Mouse (Mus musculus): ENCODE measurements around the gene Dbndd1. TPM values are rescaled to one million over a fixed set of nuclear protein-coding genes. Genes with fewer than 3 reads are reported as not detected.
"Not testable (repeated sequence)": the region's sequence is repeated elsewhere in the genome, so short reads cannot be mapped to it uniquely, and the experiment has no call there.

The Dbndd1 gene
- 1.9 and 2.4 TPM in 2 replicates for polyA plus RNA-seq (2015; fragmentation: Nextera tagmentation; extraction: Ambion mirVana)

DNA sequence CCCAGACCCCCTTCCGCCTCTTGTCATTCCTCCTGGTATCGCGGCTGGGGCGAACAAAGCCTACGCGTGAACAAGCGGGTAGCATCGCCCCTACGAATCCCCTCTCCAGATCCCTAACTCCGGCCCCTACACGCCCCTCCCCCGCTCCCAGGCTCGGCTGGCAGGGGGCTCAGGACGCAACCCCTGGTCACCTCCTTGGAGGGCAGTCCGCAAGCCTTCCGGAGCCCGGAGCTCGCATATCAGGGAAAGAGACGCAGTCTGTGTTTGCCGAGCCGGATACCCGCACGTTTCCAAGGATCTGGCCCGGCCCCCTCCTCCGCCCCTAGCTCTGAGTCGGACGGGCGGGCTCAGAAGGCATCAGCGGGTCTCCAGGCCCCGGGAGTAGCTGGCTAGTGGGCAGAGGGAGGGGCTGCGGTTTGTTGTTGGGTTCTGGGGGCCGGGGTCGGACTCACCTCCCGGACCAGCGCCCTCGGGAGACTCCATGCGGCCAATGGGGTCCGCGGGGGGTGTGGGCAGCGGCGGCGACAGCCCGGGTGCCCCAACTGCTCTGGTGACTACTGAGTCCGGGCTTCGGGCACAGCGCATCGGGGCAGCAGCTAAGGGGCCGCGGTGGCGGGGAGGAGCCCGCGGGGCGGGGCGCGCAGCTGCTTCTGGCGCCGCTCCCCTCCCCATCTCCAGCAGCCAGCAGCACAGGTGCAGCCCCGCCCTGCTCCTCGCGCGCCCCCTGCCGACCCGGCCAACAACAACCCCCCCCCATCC, at the start of gene Dbndd1:
TSS of gene Dbndd1 (minus strand) at position 683 of the 759 bp plus-strand sequence.
- no peak for ATAC-seq (ENCODE audit: borderline replicate concordance, extremely low read depth, low FRiP score, low TSS enrichment)
- Histone ChIP-seq H3K4me1 (peaks cover 23% of the 10 kb centered on the region), H3K9ac (peak within 1 kb of the TSS; percentile 42), H3K27me3 (peaks cover 51% of the 10 kb centered on the region), H3K27ac (no peak within 1 kb of the TSS), H3K4me2 (peak within 1 kb of the TSS; percentile 100), H3K4me3 (peak within 1 kb of the TSS; percentile 68), H3K9me3 (no peaks in the 10 kb centered on the region), H3K36me3 (no peaks in the 10 kb centered on the region)
- under 1% methylated on average over 55 of the region's 63 CpGs for WGBS

DNA sequence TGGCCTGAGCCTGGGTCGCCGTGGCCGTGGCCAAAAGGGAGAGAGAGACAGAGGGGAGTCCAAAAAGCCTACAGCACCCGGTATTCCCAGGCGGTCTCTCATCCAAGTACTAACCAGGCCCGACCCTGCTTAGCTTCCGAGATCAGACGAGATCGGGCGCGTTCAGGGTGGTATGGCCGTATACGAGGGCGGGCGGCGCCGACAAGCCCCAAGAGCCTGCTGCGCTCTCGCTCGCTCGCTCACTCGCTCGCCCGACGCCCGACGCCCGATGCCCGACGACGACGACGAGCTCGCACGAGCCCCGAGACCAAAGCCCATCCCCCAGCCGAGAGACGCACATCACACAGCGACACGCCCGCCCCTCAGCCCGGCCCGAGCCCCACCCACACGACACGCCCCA, 49.0 kb upstream of the Dbndd1 start:
- not testable (repeated sequence) for H3K4me2 ChIP-seq; H3K4me1 ChIP-seq; H3K36me3 ChIP-seq; H3K4me3 ChIP-seq; H3K27ac ChIP-seq; ATAC-seq (ENCODE audit: borderline replicate concordance, extremely low read depth, low FRiP score, low TSS enrichment); H3K9me3 ChIP-seq; H3K9ac ChIP-seq; H3K27me3 ChIP-seq
- no CpG with 5 or more reads among the region's 45 CpGs for WGBS

DNA sequence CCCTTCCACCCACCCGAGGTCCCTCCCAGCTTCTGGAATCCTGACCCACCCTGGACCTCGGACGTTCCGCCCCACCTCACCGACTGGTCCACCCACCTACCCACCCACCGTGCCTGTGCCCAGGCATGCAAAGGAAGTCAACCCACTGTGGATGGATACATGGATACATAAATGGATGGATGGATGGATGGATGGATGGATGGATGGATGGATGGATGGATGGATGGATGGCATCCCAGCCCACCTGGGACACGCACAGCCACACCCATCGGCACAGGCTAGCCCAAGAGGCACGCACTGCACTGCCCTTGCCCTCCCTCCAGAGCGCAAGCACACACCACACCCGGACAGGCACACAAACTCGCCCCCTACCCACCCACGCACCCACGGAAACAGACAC, 22.4 kb upstream of the Dbndd1 start:
- H3K4me3 ChIP-seq; H3K9me3 ChIP-seq; H3K4me2 ChIP-seq; H3K4me1 ChIP-seq; H3K9ac ChIP-seq; ATAC-seq (ENCODE audit: borderline replicate concordance, extremely low read depth, low FRiP score, low TSS enrichment); H3K27ac ChIP-seq: not testable (repeated sequence)
- Histone ChIP-seq H3K27me3 (peaks cover 12% of the 10 kb centered on the region; the same call in 1 of the 2 replicates), H3K36me3 (peaks cover 33% of the 10 kb centered on the region)
- 73% methylated on average over 6 of the region's 14 CpGs for WGBS

DNA sequence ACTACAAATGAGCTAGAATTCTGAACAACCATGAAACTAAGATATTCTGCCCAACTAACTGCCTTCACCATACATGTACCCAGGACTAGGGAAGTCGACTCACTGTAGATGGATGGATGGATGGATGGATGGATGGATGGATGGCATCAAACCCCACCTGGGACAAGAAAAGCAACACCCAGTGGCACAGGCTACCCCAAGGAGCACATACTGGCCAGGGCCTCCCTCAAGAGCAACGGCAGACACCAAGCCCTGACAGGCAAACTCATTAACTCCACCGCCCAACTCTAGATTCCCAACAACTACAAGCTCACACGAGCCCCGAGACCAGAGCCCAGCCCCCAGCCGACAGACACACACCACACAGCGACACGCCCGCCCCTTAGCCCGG, 21.7 kb upstream of the Dbndd1 start:
- Histone ChIP-seq H3K27ac (no peak overlapping the region), H3K9me3 (no peaks in the 10 kb centered on the region), H3K27me3 (peaks cover 12% of the 10 kb centered on the region; the same call in 1 of the 2 replicates), H3K4me2 (no peak overlapping the region), H3K9ac (no peak overlapping the region), H3K4me3 (no peak overlapping the region), H3K4me1 (no peaks in the 10 kb centered on the region), H3K36me3 (peaks cover 40% of the 10 kb centered on the region)
- no peak for ATAC-seq (ENCODE audit: borderline replicate concordance, extremely low read depth, low FRiP score, low TSS enrichment)
- 37% methylated on average over 10 of the region's 10 CpGs for WGBS

DNA sequence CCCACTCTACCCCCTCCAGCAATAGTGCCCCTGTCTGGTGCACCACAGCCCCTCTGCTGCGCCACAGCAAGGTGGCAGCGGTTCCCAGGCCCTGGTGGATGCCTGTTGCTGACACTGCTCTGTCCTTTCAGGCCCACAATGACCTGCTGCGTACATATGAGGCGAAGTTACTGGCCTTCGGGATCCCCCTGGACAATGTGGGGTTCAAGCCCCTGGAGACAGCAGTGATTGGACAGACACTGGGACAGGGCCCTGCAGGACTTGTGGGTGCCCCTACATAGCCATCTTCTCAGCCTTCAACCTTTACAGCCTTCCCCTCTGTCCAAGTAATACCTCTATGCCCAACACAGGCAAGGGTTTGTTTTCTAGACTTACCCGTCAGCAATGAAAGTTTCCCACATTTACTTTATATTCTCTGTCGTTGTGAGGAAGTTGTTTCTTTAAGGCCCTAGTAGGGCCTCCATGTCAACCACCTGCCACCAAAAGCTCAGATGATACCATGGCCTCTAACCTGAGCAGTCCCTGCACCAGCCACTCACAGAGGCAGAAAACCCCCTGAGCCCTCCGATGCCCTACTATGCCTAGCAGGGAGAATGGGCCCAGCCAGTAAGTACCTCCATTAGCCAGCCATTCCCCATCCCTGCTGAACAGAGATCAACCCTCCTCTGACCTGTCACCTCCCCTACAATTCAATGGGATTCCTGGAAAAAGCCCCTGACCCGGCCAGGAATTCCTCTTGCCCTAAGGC, 21.2 kb upstream of the Dbndd1 start:
- H3K27ac ChIP-seq, result no peak overlapping the region
- no peak overlapping the region for H3K9ac ChIP-seq
- peaks cover 12% of the 10 kb centered on the region; the same call in 1 of the 2 replicates for H3K27me3 ChIP-seq
- no peak overlapping the region for H3K4me2 ChIP-seq
- ATAC-seq (ENCODE audit: borderline replicate concordance, extremely low read depth, low FRiP score, low TSS enrichment), result no peak
- WGBS, result 88% methylated on average over 9 of the region's 9 CpGs
- H3K9me3 ChIP-seq, result no peaks in the 10 kb centered on the region
- H3K4me3 ChIP-seq, result no peak overlapping the region
- no peaks in the 10 kb centered on the region for H3K4me1 ChIP-seq
- peaks cover 45% of the 10 kb centered on the region for H3K36me3 ChIP-seq

DNA sequence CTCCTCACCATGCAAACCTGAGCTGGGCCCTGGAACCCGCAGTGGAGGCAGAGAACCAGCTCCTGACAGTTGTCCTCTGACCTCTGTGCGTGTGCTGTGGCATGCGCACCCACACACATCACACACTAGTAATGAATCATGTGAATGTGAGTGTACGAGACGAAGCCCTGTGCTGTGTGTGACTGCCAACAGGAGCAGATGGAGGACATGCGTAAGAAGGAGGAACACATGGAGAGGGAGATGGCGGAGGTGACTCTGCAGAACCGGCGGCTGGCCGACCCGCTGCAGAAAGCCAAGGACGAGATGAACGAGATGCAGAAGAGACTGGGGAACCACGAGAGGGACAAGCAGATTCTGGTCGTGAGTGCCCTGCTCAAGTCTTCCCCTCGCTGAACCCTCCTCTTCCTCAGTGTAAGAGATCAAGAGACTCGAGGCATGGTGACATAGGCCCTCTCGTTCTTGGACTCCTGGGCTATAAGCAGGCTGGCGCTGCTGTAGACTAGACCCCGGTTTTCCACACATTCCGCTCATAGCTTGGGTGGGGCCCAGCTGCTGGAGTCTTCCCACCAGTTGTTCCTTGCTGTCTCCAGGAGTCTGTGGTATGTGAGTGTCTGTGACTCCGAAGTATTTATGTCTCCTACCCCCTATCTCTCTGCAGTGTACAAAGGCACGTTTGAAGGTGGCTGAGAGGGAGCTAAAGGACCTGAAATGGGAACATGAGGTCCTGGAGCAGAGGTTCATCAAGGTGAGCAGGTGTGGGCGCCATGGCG, 12.6 kb upstream of the Dbndd1 start:
- no peak overlapping the region for H3K9ac ChIP-seq
- no peaks in the 10 kb centered on the region for H3K9me3 ChIP-seq
- peaks cover 95% of the 10 kb centered on the region for H3K36me3 ChIP-seq
- no peaks in the 10 kb centered on the region for H3K4me1 ChIP-seq
- H3K27ac ChIP-seq, result no peak overlapping the region
- 83% methylated on average over 25 of the region's 25 CpGs for WGBS
- H3K27me3 ChIP-seq, result no peaks in the 10 kb centered on the region
- no peak overlapping the region for H3K4me2 ChIP-seq
- no peak for ATAC-seq (ENCODE audit: borderline replicate concordance, extremely low read depth, low FRiP score, low TSS enrichment)
- no peak overlapping the region for H3K4me3 ChIP-seq

DNA sequence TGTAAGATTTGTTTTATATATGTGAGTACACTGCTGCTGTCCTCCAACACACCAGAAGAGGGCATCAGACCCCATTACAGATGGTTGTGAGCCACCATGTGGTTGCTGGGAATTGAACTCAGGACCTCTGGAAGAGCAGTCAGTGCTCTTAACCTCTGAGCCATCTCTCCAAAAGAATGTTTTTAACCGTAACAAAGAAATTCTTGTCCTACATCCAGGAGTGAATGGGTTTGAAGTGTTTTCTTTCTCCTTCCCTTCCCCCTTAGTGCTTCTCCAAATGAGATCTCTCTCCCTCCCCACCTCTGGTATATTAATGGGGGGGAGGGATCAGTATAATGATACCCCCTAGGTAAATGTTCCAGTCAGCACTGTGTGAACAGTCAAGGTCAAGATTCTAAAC, 4.8 kb upstream of the Dbndd1 start:
- not testable (repeated sequence) for H3K27ac ChIP-seq; ATAC-seq (ENCODE audit: borderline replicate concordance, extremely low read depth, low FRiP score, low TSS enrichment); H3K4me2 ChIP-seq; H3K9ac ChIP-seq; H3K9me3 ChIP-seq; H3K4me3 ChIP-seq
- 62% methylated on average over 1 of the region's 1 CpGs for WGBS
- Histone ChIP-seq H3K27me3 (peaks cover 22% of the 10 kb centered on the region), H3K36me3 (peaks cover 38% of the 10 kb centered on the region), H3K4me1 (peaks cover 14% of the 10 kb centered on the region)

DNA sequence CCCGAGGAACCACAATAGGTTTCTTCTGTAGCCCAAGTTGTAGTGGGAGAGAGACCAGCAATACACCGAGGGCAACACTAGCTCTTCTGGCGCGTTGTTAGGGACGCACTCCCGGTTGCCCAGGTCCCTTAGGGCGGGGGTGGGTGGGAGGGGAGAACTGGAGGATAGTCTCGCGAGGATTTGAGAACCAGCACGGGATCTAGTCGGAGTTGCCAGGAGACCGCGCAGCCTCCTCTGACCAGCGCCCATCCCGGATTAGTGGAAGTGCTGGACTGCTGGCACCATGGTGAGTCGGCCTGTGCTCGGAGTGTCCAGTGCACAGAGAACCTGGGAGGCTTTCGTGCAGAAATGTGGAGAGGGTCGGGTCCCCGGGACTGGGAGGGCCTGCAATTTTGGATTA, 3.4 kb upstream of the Dbndd1 start, which contains the start of gene Gas8:
TSS of gene Gas8 (plus strand) at position 168 of the 400 bp plus-strand sequence.
- Histone ChIP-seq H3K9me3 (no peaks in the 10 kb centered on the region), H3K9ac (peak within 1 kb of the TSS; percentile 75), H3K4me1 (peaks cover 23% of the 10 kb centered on the region), H3K36me3 (peaks cover 26% of the 10 kb centered on the region), H3K4me3 (peak within 1 kb of the TSS; percentile 86), H3K27ac (no peak within 1 kb of the TSS), H3K4me2 (peak within 1 kb of the TSS; percentile 67), H3K27me3 (peaks cover 36% of the 10 kb centered on the region)
- ATAC-seq (ENCODE audit: borderline replicate concordance, extremely low read depth, low FRiP score, low TSS enrichment), result peak; percentile 96
- under 1% methylated on average over 20 of the region's 20 CpGs for WGBS

DNA sequence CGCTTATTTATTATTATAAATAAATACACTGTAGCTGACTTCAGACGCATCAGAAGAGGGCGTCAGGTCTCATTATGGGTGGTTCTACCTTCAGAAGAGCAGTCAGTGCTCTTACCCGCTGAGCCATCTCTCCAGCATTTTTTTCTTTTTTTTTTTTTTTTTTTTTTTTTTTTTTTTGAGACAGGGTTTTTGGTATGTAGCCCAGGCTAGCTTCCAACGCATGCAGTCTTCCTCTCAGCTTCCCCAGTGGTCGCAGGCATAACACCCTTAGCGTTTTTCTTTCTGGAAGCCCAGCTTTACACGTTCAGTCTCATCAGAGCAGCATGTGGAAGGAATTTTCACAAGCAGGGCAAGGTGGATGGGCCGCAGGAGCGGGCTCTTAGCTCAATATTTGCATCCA, 2.9 kb upstream of the Dbndd1 start:
- Histone ChIP-seq H3K4me3 (peak overlapping the region; percentile 86), H3K9me3 (no peaks in the 10 kb centered on the region), H3K4me1 (peaks cover 23% of the 10 kb centered on the region), H3K36me3 (peaks cover 22% of the 10 kb centered on the region), H3K27me3 (peaks cover 41% of the 10 kb centered on the region), H3K9ac (0 out of 2 replicates have a peak overlapping the region, but pooled peaks have one; percentile 27), H3K27ac (no peak overlapping the region), H3K4me2 (peak overlapping the region; percentile 67)
- no peak for ATAC-seq (ENCODE audit: borderline replicate concordance, extremely low read depth, low FRiP score, low TSS enrichment)
- 25% methylated on average over 10 of the region's 10 CpGs for WGBS

DNA sequence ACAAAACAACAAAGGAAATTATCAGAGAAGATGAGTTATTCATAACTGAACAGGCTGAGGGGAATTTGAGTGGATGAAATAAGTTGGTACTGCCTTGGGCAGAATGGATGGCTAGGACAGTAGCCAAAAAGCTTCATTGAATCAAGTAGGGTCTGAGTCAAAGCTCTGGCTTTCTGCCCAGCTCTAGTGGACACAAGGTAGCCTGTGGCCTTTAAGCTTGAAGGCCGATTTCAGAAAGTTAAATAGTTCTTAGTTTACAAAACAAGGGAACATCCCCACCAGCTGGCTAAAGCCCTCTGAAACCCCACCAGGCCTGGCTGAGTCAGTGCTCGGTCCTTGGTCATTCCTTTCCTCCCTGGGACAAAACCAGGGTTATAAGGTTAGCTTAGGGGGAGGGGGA, 1.3 kb upstream of the Dbndd1 start:
- peaks cover 10% of the 10 kb centered on the region; the same call in 1 of the 2 replicates for H3K36me3 ChIP-seq
- no peak overlapping the region for H3K9ac ChIP-seq
- ATAC-seq (ENCODE audit: borderline replicate concordance, extremely low read depth, low FRiP score, low TSS enrichment), result no peak
- no peak overlapping the region for H3K4me3 ChIP-seq
- peaks cover 23% of the 10 kb centered on the region for H3K4me1 ChIP-seq
- 37% methylated on average over 2 of the region's 2 CpGs for WGBS
- no peaks in the 10 kb centered on the region for H3K9me3 ChIP-seq
- H3K4me2 ChIP-seq, result no peak overlapping the region
- H3K27me3 ChIP-seq, result peaks cover 51% of the 10 kb centered on the region
- no peak overlapping the region for H3K27ac ChIP-seq

DNA sequence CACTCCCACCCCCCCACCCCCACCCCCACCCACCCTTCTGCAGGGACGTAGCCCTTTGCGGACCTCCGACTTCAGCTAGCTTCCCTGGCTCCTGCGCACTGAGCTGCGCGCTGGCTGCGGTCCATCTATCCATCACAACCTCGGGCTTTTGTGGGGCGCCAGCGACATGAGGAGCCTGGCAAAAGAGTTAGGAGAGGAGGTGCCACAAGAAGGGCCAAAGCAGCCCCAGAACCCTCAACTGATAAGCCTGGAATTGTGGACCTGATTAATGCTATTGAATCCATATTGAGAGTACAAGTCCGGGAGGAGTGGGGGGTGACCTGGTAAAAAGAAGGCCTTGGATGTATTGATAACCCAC, 256 bp upstream of the Dbndd1 start:
- WGBS, result under 1% methylated on average over 11 of the region's 11 CpGs

More for the DNA sequence above, 256 bp upstream of the Dbndd1 start:
- no peak overlapping the region for H3K27ac ChIP-seq
- no peaks in the 10 kb centered on the region for H3K9me3 ChIP-seq
- H3K27me3 ChIP-seq, result peaks cover 51% of the 10 kb centered on the region
- H3K4me1 ChIP-seq, result peaks cover 23% of the 10 kb centered on the region
- H3K36me3 ChIP-seq, result peaks cover 2% of the 10 kb centered on the region; the same call in 1 of the 2 replicates
- no peak overlapping the region for H3K9ac ChIP-seq
- peak overlapping the region; percentile 100 for H3K4me2 ChIP-seq
- no peak for ATAC-seq (ENCODE audit: borderline replicate concordance, extremely low read depth, low FRiP score, low TSS enrichment)
- H3K4me3 ChIP-seq, result peak overlapping the region; percentile 68
